Mouse (Mus musculus): Measurements from ENCODE around the gene Abcd3. TPM values are rescaled to one million over a fixed set of nuclear protein-coding genes. Genes with fewer than 3 reads are reported as not detected.

The Abcd3 gene
- total RNA-seq, 2 experiments from 2014 or later = 48.6 to 49.7 TPM

GRCm38 (mm10) chr3:121735542-121735941 lies 79.6 kb downstream of the Abcd3 start:
- TF ChIP-seq CTCF (IDR thresholded peaks at IDR 0.05) = no peak
- intact Hi-C loops (cut with DNase I) = no loop called here
- Histone ChIP-seq H3K27ac (peak overlapping the region; percentile 63; the same call in 1 of the 2 replicates), H3K4me3 (no peak overlapping the region)
- DNase-seq (ENCODE audit: extremely low spot score in 1 of 2, low spot score in 2 of 2) = no peak

- intact Hi-C loops (cut with DNase I) = loop anchor here (10.0 kb wide), 1 partner anchor 425 kb away; no protein-coding TSS in a partner anchor
- no peak overlapping the region for H3K27ac ChIP-seq
Observed at GRCm38 (mm10) chr3:121729678-121730077, 85.4 kb downstream of the Abcd3 start.

GRCm38 (mm10) chr3:121725651-121726050 lies 89.5 kb downstream of the Abcd3 start:
- H3K4me3 ChIP-seq = peak overlapping the region; percentile 26
- H3K27ac ChIP-seq = peak overlapping the region; percentile 6; the same call in 1 of the 2 replicates
- no peak for DNase-seq (ENCODE audit: extremely low spot score in 1 of 2, low spot score in 2 of 2)
- TF ChIP-seq CTCF (IDR thresholded peaks at IDR 0.05) = no peak
- intact Hi-C loops (cut with DNase I) = loop anchor here (10.0 kb wide), 1 partner anchor 421 kb away; no protein-coding TSS in a partner anchor

More at GRCm38 (mm10) chr3:121729678-121730077, 85.4 kb downstream of the Abcd3 start:
- no peak overlapping the region for H3K4me3 ChIP-seq
- TF ChIP-seq CTCF (IDR thresholded peaks at IDR 0.05) = no peak
- DNase-seq (ENCODE audit: extremely low spot score in 1 of 2, low spot score in 2 of 2) = no peak

GRCm38 (mm10) chr3:121724553-121724952 lies 90.5 kb downstream of the Abcd3 start:
- Histone ChIP-seq H3K4me3 (peak overlapping the region; percentile 79), H3K27ac (no peak overlapping the region)
- DNase-seq (ENCODE audit: extremely low spot score in 1 of 2, low spot score in 2 of 2) = no peak
- intact Hi-C loops (cut with DNase I) = loop anchor here (10.0 kb wide), 1 partner anchor 420 kb away; no protein-coding TSS in a partner anchor
- no peak for TF ChIP-seq CTCF (IDR thresholded peaks at IDR 0.05)

- peak overlapping the region; percentile 79 for H3K4me3 ChIP-seq
- peak in 1 of 2 experiments; percentile 39 for DNase-seq (ENCODE audit: extremely low spot score in 1 of 2, low spot score in 2 of 2)
- peak overlapping the region; percentile 88 for H3K27ac ChIP-seq
- intact Hi-C loops (cut with DNase I) = loop anchor here (1.0 to 10.0 kb wide), 2 partner anchors 88 to 419 kb away; no protein-coding TSS in a partner anchor
- TF ChIP-seq CTCF (IDR thresholded peaks at IDR 0.05) = no peak
Observed at GRCm38 (mm10) chr3:121723968-121724524, 91.1 kb downstream of the Abcd3 start.

- DNase-seq (ENCODE audit: extremely low spot score in 1 of 2, low spot score in 2 of 2) = peak; percentile 70 to 81
- intact Hi-C loops (cut with DNase I) = loop anchor here (1.0 to 10.0 kb wide), 2 partner anchors 87 to 418 kb away; no protein-coding TSS in a partner anchor
- peak within 1 kb of the TSS; percentile 79 for H3K4me3 ChIP-seq
- TF ChIP-seq CTCF (IDR thresholded peaks at IDR 0.05) = peak; percentile 44
- H3K27ac ChIP-seq = peak within 1 kb of the TSS; percentile 88
Observed at GRCm38 (mm10) chr3:121722971-121723844, 91.9 kb downstream of the Abcd3 start, which contains the start of gene F3. TSS of gene F3 (plus strand) at chr3:121723537.

GRCm38 (mm10) chr3:121721691-121722070 lies 93.4 kb downstream of the Abcd3 start:
- no peak for TF ChIP-seq CTCF (IDR thresholded peaks at IDR 0.05)
- H3K4me3 ChIP-seq = no peak overlapping the region
- H3K27ac ChIP-seq = peak overlapping the region; percentile 88
- intact Hi-C loops (cut with DNase I) = loop anchor here (10.0 kb wide), 1 partner anchor 417 kb away; no protein-coding TSS in a partner anchor
- DNase-seq (ENCODE audit: extremely low spot score in 1 of 2, low spot score in 2 of 2) = no peak

- H3K4me3 ChIP-seq = 0 out of 2 replicates have a peak overlapping the region, but pooled peaks have one; percentile 4
- TF ChIP-seq CTCF (IDR thresholded peaks at IDR 0.05) = no peak
- intact Hi-C loops (cut with DNase I) = loop anchor here (10.0 kb wide), 1 partner anchor 416 kb away; no protein-coding TSS in a partner anchor
- peak overlapping the region; percentile 88 for H3K27ac ChIP-seq
- no peak for DNase-seq (ENCODE audit: extremely low spot score in 1 of 2, low spot score in 2 of 2)
Observed at GRCm38 (mm10) chr3:121720801-121721690, 94.1 kb downstream of the Abcd3 start.

GRCm38 (mm10) chr3:121719701-121720100 lies 95.4 kb downstream of the Abcd3 start:
- Histone ChIP-seq H3K4me3 (no peak overlapping the region), H3K27ac (peak overlapping the region; percentile 42)
- intact Hi-C loops (cut with DNase I) = loop anchor here (10.0 kb wide), 1 partner anchor 415 kb away; no protein-coding TSS in a partner anchor
- DNase-seq (ENCODE audit: extremely low spot score in 1 of 2, low spot score in 2 of 2) = no peak
- no peak for TF ChIP-seq CTCF (IDR thresholded peaks at IDR 0.05)

- intact Hi-C loops (cut with DNase I) = no loop called here
- TF ChIP-seq CTCF (IDR thresholded peaks at IDR 0.05) = no peak
- Histone ChIP-seq H3K4me3 (no peak overlapping the region), H3K27ac (peak overlapping the region; percentile 42; the same call in 1 of the 2 replicates)
- DNase-seq (ENCODE audit: extremely low spot score in 1 of 2, low spot score in 2 of 2) = no peak
Observed at GRCm38 (mm10) chr3:121718679-121719078, 96.4 kb downstream of the Abcd3 start.

- DNase-seq (ENCODE audit: extremely low spot score in 1 of 2, low spot score in 2 of 2) = no peak
- intact Hi-C loops (cut with DNase I) = no loop called here
- H3K4me3 ChIP-seq = no peak overlapping the region
- no peak for TF ChIP-seq CTCF (IDR thresholded peaks at IDR 0.05)
- peak overlapping the region; percentile 60; the same call in 1 of the 2 replicates for H3K27ac ChIP-seq
Observed at GRCm38 (mm10) chr3:121716480-121716879, 98.6 kb downstream of the Abcd3 start.
